Mouse (Mus musculus) heart, embryonic 13.5 days (tissue): ENCODE measurements around the gene Gm16223. TPM values are rescaled to one million over a fixed set of nuclear protein-coding genes. Genes with fewer than 3 reads are reported as not detected.

Experiments
- ATAC-seq: fragments of 200-750 bp; cut with Nextera tagmentation; 2 replicates; pipeline ENCODE4 v1.8.0; 2017; ENCODE audit warnings: moderate TSS enrichment; ENCODE audit not compliant: insufficient number of reproducible peaks, low FRiP score, low TSS enrichment; ENCODE audit errors: extremely low read depth
- H3K27ac ChIP-seq: fragments of 300-500 bp; sonication (generic); replicated peaks from 2 replicates; pipeline ENCODE4 v1.5.1; 2015; ENCODE audit warnings: moderate library complexity, mild to moderate bottlenecking, inconsistent platforms
- H3K27me3 ChIP-seq: fragments of 300-500 bp; sonication (generic); replicated peaks from 2 replicates; pipeline ENCODE4 v1.6.1; 2015; ENCODE audit warnings: mild to moderate bottlenecking, inconsistent platforms
- H3K36me3 ChIP-seq: fragments of 300-500 bp; sonication (generic); 2 replicates; pipeline ENCODE4 v1.6.1; 2015; ENCODE audit warnings: mild to moderate bottlenecking, inconsistent platforms
- H3K4me1 ChIP-seq: fragments of 300-500 bp; sonication (generic); 2 replicates; pipeline ENCODE4 v1.6.1; 2015; ENCODE audit warnings: inconsistent platforms
- H3K4me2 ChIP-seq: fragments of 300-500 bp; sonication (generic); 2 replicates; pipeline ENCODE4 v1.6.1; 2015; ENCODE audit warnings: inconsistent platforms, mild to moderate bottlenecking, moderate library complexity
- H3K4me3 ChIP-seq: fragments of 300-500 bp; sonication (generic); 2 replicates; pipeline ENCODE4 v1.5.1; 2015; ENCODE audit warnings: moderate library complexity, mild to moderate bottlenecking, inconsistent platforms
- H3K9ac ChIP-seq: fragments of 300-500 bp; sonication (generic); 2 replicates; pipeline ENCODE4 v1.6.1; 2015; ENCODE audit warnings: inconsistent platforms, mild to moderate bottlenecking, moderate library complexity
- H3K9me3 ChIP-seq: fragments of 300-500 bp; sonication (generic); 2 replicates; pipeline ENCODE4 v1.6.1; 2016; ENCODE audit warnings: inconsistent platforms
- WGBS: fragments of 180-500 bp; shearing (Covaris S2); methylation state at CpG from one replicate; pipeline ENCODE4 v1.1.7; 2015; ENCODE audit warnings: mixed read lengths; 5-methylcytosine and 5-hydroxymethylcytosine counted together
- polyA plus RNA-seq: library from polyadenylated mRNA; unstranded; fragments of >200 nt; fragmentation: Nextera tagmentation; extraction: Ambion mirVana; gene quantifications from 2 replicates; pipeline ENCODE4 v1.2.1, GENCODE M21; 2015

Gene Gm16223
- polyA plus RNA-seq, 1 experiment from 2014 or later, result not detected

GRCm38 (mm10) chr5:42155626-42156025 lies 87.9 kb downstream of the Gm16223 start:
- Histone ChIP-seq H3K36me3 (no peaks in the 10 kb centered on the region), H3K4me1 (no peaks in the 10 kb centered on the region), H3K4me3 (no peak overlapping the region), H3K27ac (no peak overlapping the region), H3K9ac (no peak overlapping the region), H3K4me2 (no peak overlapping the region), H3K9me3 (no peaks in the 10 kb centered on the region), H3K27me3 (no peaks in the 10 kb centered on the region)
- 65% methylated on average over 3 of the region's 3 CpGs for whole genome bisulfite sequencing
- ATAC-seq, result no peak

- H3K4me3 ChIP-seq, result no peak overlapping the region
- ATAC-seq, result no peak
These were observed 97.0 kb downstream of the Gm16223 start for GRCm38 (mm10) chr5:42164731-42165130.

GRCm38 (mm10) chr5:42166311-42166710 lies 98.6 kb downstream of the Gm16223 start:
- ATAC-seq, result no peak

More at GRCm38 (mm10) chr5:42164731-42165130, 97.0 kb downstream of the Gm16223 start:
- Histone ChIP-seq H3K27me3 (no peaks in the 10 kb centered on the region), H3K9ac (no peak overlapping the region), H3K4me2 (no peak overlapping the region), H3K4me1 (no peaks in the 10 kb centered on the region), H3K9me3 (no peaks in the 10 kb centered on the region), H3K27ac (no peak overlapping the region), H3K36me3 (no peaks in the 10 kb centered on the region)
- 63% methylated on average over 2 of the region's 2 CpGs for WGBS

GRCm38 (mm10) chr5:42168071-42168470 lies 100.3 kb downstream of the Gm16223 start:
- H3K4me2 ChIP-seq, result no peak overlapping the region
- H3K27ac ChIP-seq, result no peak overlapping the region
- no peaks in the 10 kb centered on the region for H3K4me1 ChIP-seq
- 81% methylated on average over 3 of the region's 3 CpGs for WGBS
- H3K9me3 ChIP-seq, result no peaks in the 10 kb centered on the region
- no peak for ATAC-seq
- no peaks in the 10 kb centered on the region for H3K27me3 ChIP-seq
- H3K4me3 ChIP-seq, result no peak overlapping the region
- H3K9ac ChIP-seq, result no peak overlapping the region
- no peaks in the 10 kb centered on the region for H3K36me3 ChIP-seq

More at GRCm38 (mm10) chr5:42166311-42166710, 98.6 kb downstream of the Gm16223 start:
- Histone ChIP-seq H3K9ac (no peak overlapping the region), H3K9me3 (no peaks in the 10 kb centered on the region), H3K27me3 (no peaks in the 10 kb centered on the region), H3K4me1 (no peaks in the 10 kb centered on the region), H3K4me3 (no peak overlapping the region), H3K36me3 (no peaks in the 10 kb centered on the region), H3K4me2 (no peak overlapping the region), H3K27ac (no peak overlapping the region)
- WGBS, result 36% methylated on average over 1 of the region's 1 CpGs

GRCm38 (mm10) chr5:42168785-42169184 lies 101.0 kb downstream of the Gm16223 start:
- Histone ChIP-seq H3K36me3 (no peaks in the 10 kb centered on the region), H3K4me3 (no peak overlapping the region), H3K9ac (no peak overlapping the region), H3K27ac (no peak overlapping the region), H3K4me2 (no peak overlapping the region), H3K4me1 (no peaks in the 10 kb centered on the region), H3K9me3 (no peaks in the 10 kb centered on the region), H3K27me3 (no peaks in the 10 kb centered on the region)
- WGBS, result 70% methylated on average over 5 of the region's 5 CpGs
- ATAC-seq, result no peak

- 54% methylated on average over 2 of the region's 2 CpGs for WGBS
- Histone ChIP-seq H3K4me1 (no peaks in the 10 kb centered on the region), H3K4me3 (no peak overlapping the region), H3K27ac (no peak overlapping the region), H3K27me3 (no peaks in the 10 kb centered on the region), H3K4me2 (no peak overlapping the region), H3K9ac (no peak overlapping the region), H3K36me3 (no peaks in the 10 kb centered on the region), H3K9me3 (no peaks in the 10 kb centered on the region)
- no peak for ATAC-seq
These were observed 106.3 kb downstream of the Gm16223 start for GRCm38 (mm10) chr5:42174109-42174508.

- no peak for ATAC-seq
- no peak overlapping the region for H3K4me3 ChIP-seq
- no peaks in the 10 kb centered on the region for H3K4me1 ChIP-seq
- H3K36me3 ChIP-seq, result no peaks in the 10 kb centered on the region
- WGBS, result 61% methylated on average over 2 of the region's 2 CpGs
- H3K4me2 ChIP-seq, result no peak overlapping the region
- no peak overlapping the region for H3K9ac ChIP-seq
- H3K9me3 ChIP-seq, result no peaks in the 10 kb centered on the region
- H3K27ac ChIP-seq, result no peak overlapping the region
- no peaks in the 10 kb centered on the region for H3K27me3 ChIP-seq
These were observed 107.7 kb downstream of the Gm16223 start for GRCm38 (mm10) chr5:42175424-42175823.

GRCm38 (mm10) chr5:42198493-42198892 lies 130.7 kb downstream of the Gm16223 start:
- Histone ChIP-seq H3K27me3 (no peaks in the 10 kb centered on the region), H3K9me3 (no peaks in the 10 kb centered on the region), H3K36me3 (no peaks in the 10 kb centered on the region), H3K4me1 (no peaks in the 10 kb centered on the region), H3K27ac (no peak overlapping the region), H3K4me3 (no peak overlapping the region), H3K4me2 (no peak overlapping the region), H3K9ac (no peak overlapping the region)
- WGBS, result 55% methylated on average over 3 of the region's 3 CpGs
- no peak for ATAC-seq

GRCm38 (mm10) chr5:42207456-42208122 lies 139.8 kb downstream of the Gm16223 start:
- Histone ChIP-seq H3K4me2 (no peak overlapping the region), H3K27ac (no peak overlapping the region), H3K27me3 (no peaks in the 10 kb centered on the region), H3K9ac (no peak overlapping the region), H3K9me3 (no peaks in the 10 kb centered on the region), H3K4me3 (no peak overlapping the region), H3K4me1 (no peaks in the 10 kb centered on the region), H3K36me3 (no peaks in the 10 kb centered on the region)
- no peak for ATAC-seq
- 81% methylated on average over 3 of the region's 3 CpGs for WGBS

- H3K27ac ChIP-seq, result no peak overlapping the region
- no peaks in the 10 kb centered on the region for H3K4me1 ChIP-seq
- H3K9me3 ChIP-seq, result no peaks in the 10 kb centered on the region
- H3K9ac ChIP-seq, result no peak overlapping the region
- no peaks in the 10 kb centered on the region for H3K27me3 ChIP-seq
- ATAC-seq, result no peak
- H3K4me2 ChIP-seq, result no peak overlapping the region
- H3K4me3 ChIP-seq, result no peak overlapping the region
- no peaks in the 10 kb centered on the region for H3K36me3 ChIP-seq
- 52% methylated on average over 4 of the region's 4 CpGs for WGBS
These were observed 144.0 kb downstream of the Gm16223 start for GRCm38 (mm10) chr5:42211554-42212338.

GRCm38 (mm10) chr5:42212353-42212752 lies 144.6 kb downstream of the Gm16223 start:
- no peaks in the 10 kb centered on the region for H3K4me1 ChIP-seq
- no peak overlapping the region for H3K4me2 ChIP-seq
- H3K9ac ChIP-seq, result no peak overlapping the region
- 76% methylated on average over 4 of the region's 4 CpGs for WGBS
- no peak overlapping the region for H3K27ac ChIP-seq
- no peaks in the 10 kb centered on the region for H3K9me3 ChIP-seq
- H3K27me3 ChIP-seq, result no peaks in the 10 kb centered on the region
- no peak overlapping the region for H3K4me3 ChIP-seq
- ATAC-seq, result no peak
- H3K36me3 ChIP-seq, result no peaks in the 10 kb centered on the region

- no peak overlapping the region for H3K4me3 ChIP-seq
- H3K4me1 ChIP-seq, result no peaks in the 10 kb centered on the region
- H3K27ac ChIP-seq, result no peak overlapping the region
- WGBS, result 72% methylated on average over 1 of the region's 1 CpGs
- ATAC-seq, result no peak
- H3K4me2 ChIP-seq, result no peak overlapping the region
- H3K36me3 ChIP-seq, result no peaks in the 10 kb centered on the region
- no peaks in the 10 kb centered on the region for H3K27me3 ChIP-seq
- H3K9me3 ChIP-seq, result no peaks in the 10 kb centered on the region
- no peak overlapping the region for H3K9ac ChIP-seq
These were observed 157.1 kb downstream of the Gm16223 start for GRCm38 (mm10) chr5:42224840-42225239.
